Mouse (Mus musculus): ENCODE measurements around the gene Tfap2c. TPM values are rescaled to one million over a fixed set of nuclear protein-coding genes. Genes with fewer than 3 reads are reported as not detected.

Tfap2c gene
- total RNA-seq (2023): not detected

GRCm38 (mm10) chr2:172549371-172550155 is at the start of gene Tfap2c:
Gene Tfap2c (plus strand): TSS chr2:172549593.

Other genes starting within 250 kb of the Tfap2c start
- 10 to 100 TPM in 1 of 2 experiments, 1 to 10 TPM in 1; 9.6 to 11.1 TPM for gene Fam210b, start 204.0 kb upstream of the Tfap2c start, total RNA-seq (2023)
- 1 to 10 TPM; 7.6 to 10.0 TPM for gene Aurka, start 179.1 kb upstream of the Tfap2c start, total RNA-seq (2023)
- 10 to 100 TPM; 40.5 to 43.2 TPM for gene Cstf1, start 178.9 kb upstream of the Tfap2c start, total RNA-seq (2023)
- gene Cass4, start 155.8 kb upstream of the Tfap2c start, total RNA-seq (2023): 1 to 10 TPM; 1.5 to 2.7 TPM
- gene Rtf2, start 109.0 kb upstream of the Tfap2c start, total RNA-seq (2023): 10 to 100 TPM; 72.2 to 82.0 TPM
- not detected for gene Gcnt7, start 91.0 kb upstream of the Tfap2c start, total RNA-seq (2023)
- gene Fam209, start 77.1 kb upstream of the Tfap2c start, total RNA-seq (2023): 1 to 10 TPM; 8.7 to 9.5 TPM

Data from B cell, adult 67 days (primary cell).